Mouse (Mus musculus): ENCODE measurements around the gene Dclk1. TPM values are rescaled to one million over a fixed set of nuclear protein-coding genes. Genes with fewer than 3 reads are reported as not detected.
A peak's percentile ranks its signal among the peaks of the same experiment; 100 is the strongest.

The Dclk1 gene
- total and polyA plus RNA-seq, 3 experiments: 1.2 to 5.6 (median 3.6) TPM

DNA sequence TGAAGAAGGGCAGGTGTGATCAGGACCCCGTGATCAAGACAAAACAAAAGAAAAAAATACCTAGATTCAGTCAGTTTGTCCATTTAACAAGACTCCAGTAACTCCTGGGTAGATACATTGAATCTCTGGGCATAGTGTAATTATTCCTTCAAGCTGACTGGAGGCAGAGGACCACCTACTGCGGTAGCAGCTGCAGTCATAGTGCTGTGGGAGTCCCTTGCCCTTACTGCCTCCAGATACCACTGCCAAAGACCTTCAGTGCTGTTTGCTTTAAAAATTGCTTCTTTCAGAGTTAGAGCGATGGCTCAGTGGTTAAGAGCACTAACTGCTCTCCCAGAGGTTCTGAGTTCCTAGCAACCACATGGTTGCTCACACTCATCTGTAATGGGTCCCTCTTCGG, 309.7 kb downstream of the Dclk1 start:
- no peak for TF ChIP-seq CTCF (IDR thresholded peaks at IDR 0.05)
- TF ChIP-seq EP300 (IDR thresholded peaks at IDR 0.05; ENCODE audit: insufficient read depth, low read depth, low read length): no peak
- no peak for TF ChIP-seq POLR2A (IDR thresholded peaks at IDR 0.05; ENCODE audit: insufficient read depth, low read depth, low read length)
- Histone ChIP-seq H3K4me1 (ENCODE audit: control insufficient read depth, insufficient read depth, low read length) (no peaks in the 10 kb centered on the region), H3K9ac (ENCODE audit: low read depth, low read length) (no peak overlapping the region), H3K27me3 (ENCODE audit: control insufficient read depth, insufficient read depth, low read length) (no peaks in the 10 kb centered on the region), H3K36me3 (ENCODE audit: control insufficient read depth, insufficient read depth, low read length) (no peaks in the 10 kb centered on the region), H3K27ac (no peak overlapping the region), H3K4me3 (no peak overlapping the region), H3K79me2 (replicated peaks; ENCODE audit: control insufficient read depth, insufficient read depth, low read length) (no peaks in the 10 kb centered on the region)
- intact Hi-C loops (cut with DNase I): no loop called here
- no peak for DNase-seq
- WGBS: 81% methylated on average over 4 of the region's 4 CpGs

DNA sequence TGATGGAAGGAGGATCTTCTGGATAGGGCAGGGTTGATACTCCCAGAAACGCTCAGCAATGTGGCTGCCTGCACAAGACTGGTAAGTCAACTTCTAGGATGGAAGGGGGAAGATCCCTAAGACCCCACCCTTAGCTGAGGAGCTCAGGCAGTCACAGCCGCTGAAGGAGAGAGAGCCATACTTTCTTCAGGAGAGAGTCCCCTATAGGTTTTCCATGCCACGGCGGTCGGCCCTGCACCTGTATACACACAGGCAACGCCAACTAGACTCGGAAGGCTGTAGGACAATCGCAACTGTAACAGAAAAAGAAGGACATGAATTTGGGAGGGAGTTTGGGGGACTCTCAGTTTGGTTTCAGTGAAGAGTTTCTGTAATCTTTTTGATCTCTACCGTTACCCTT, 310.9 kb downstream of the Dclk1 start:
- Histone ChIP-seq H3K4me3 (no peak overlapping the region), H3K27me3 (ENCODE audit: control insufficient read depth, insufficient read depth, low read length) (no peaks in the 10 kb centered on the region), H3K79me2 (replicated peaks; ENCODE audit: control insufficient read depth, insufficient read depth, low read length) (no peaks in the 10 kb centered on the region), H3K36me3 (ENCODE audit: control insufficient read depth, insufficient read depth, low read length) (no peaks in the 10 kb centered on the region), H3K27ac (no peak overlapping the region), H3K4me1 (ENCODE audit: control insufficient read depth, insufficient read depth, low read length) (no peaks in the 10 kb centered on the region), H3K9ac (ENCODE audit: low read depth, low read length) (no peak overlapping the region)
- TF ChIP-seq EP300 (IDR thresholded peaks at IDR 0.05; ENCODE audit: insufficient read depth, low read depth, low read length) (no peak), CTCF (IDR thresholded peaks at IDR 0.05) (no peak), POLR2A (IDR thresholded peaks at IDR 0.05; ENCODE audit: insufficient read depth, low read depth, low read length) (no peak)
- WGBS: 90% methylated on average over 9 of the region's 9 CpGs
- DNase-seq: no peak
- intact Hi-C loops (cut with DNase I): no loop called here

DNA sequence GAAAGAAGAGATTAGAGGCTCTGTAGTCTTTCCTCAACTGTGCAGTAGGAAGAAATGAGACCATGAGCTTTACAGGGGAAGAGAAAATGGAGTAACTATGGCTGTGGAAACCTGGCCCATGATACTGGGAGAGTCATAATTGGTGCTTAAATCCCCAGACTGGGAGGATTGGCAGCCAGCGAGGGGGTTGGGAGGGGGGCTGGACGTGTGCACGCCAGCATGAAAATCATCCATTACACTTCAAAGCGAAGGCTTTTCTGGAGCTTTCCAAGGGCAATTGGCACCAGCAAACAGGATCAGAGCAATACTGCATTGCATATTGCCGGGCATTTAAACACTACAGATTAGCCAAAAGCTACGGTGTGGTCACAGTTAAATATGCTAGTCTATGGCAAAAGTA, 313.7 kb downstream of the Dclk1 start:
- TF ChIP-seq EP300 (IDR thresholded peaks at IDR 0.05; ENCODE audit: insufficient read depth, low read depth, low read length) (no peak), CTCF (IDR thresholded peaks at IDR 0.05) (no peak)
- WGBS: 93% methylated on average over 6 of the region's 6 CpGs
- intact Hi-C loops (cut with DNase I): no loop called here

DNA sequence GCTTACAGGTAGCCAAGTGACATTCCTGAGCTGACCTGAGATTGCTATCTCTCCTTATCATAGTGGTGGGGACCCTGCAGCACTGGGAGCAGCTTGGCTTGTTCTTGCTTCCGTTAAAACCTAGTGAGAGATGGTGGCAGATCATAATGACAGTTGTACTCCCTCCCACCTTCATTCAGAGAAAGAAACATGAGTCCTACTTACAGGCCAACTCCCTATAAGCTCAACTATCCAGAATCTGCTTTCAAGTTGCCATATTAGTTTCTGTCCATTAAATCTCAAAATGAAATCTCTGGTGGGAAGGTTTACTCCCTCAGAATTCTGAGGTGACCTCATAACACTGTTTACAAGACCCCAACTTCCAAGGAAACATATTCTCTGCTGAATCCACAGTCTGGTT, 316.4 kb downstream of the Dclk1 start:
- Histone ChIP-seq H3K4me1 (ENCODE audit: control insufficient read depth, insufficient read depth, low read length) (no peaks in the 10 kb centered on the region), H3K4me3 (no peak overlapping the region), H3K79me2 (replicated peaks; ENCODE audit: control insufficient read depth, insufficient read depth, low read length) (no peaks in the 10 kb centered on the region), H3K27me3 (ENCODE audit: control insufficient read depth, insufficient read depth, low read length) (no peaks in the 10 kb centered on the region), H3K9ac (ENCODE audit: low read depth, low read length) (no peak overlapping the region), H3K36me3 (ENCODE audit: control insufficient read depth, insufficient read depth, low read length) (no peaks in the 10 kb centered on the region), H3K27ac (no peak overlapping the region)
- TF ChIP-seq CTCF (IDR thresholded peaks at IDR 0.05) (no peak), POLR2A (IDR thresholded peaks at IDR 0.05; ENCODE audit: insufficient read depth, low read depth, low read length) (no peak), EP300 (IDR thresholded peaks at IDR 0.05; ENCODE audit: insufficient read depth, low read depth, low read length) (no peak)
- 76% methylated on average over 1 of the region's 1 CpGs for WGBS
- DNase-seq: no peak
- intact Hi-C loops (cut with DNase I): no loop called here

More for the DNA sequence above, 313.7 kb downstream of the Dclk1 start:
- DNase-seq: no peak
- H3K27me3 ChIP-seq (ENCODE audit: control insufficient read depth, insufficient read depth, low read length): no peaks in the 10 kb centered on the region
- no peaks in the 10 kb centered on the region for H3K36me3 ChIP-seq (ENCODE audit: control insufficient read depth, insufficient read depth, low read length)
- no peak overlapping the region for H3K4me3 ChIP-seq
- H3K4me1 ChIP-seq (ENCODE audit: control insufficient read depth, insufficient read depth, low read length): no peaks in the 10 kb centered on the region
- H3K27ac ChIP-seq: no peak overlapping the region
- no peaks in the 10 kb centered on the region for H3K79me2 ChIP-seq (replicated peaks; ENCODE audit: control insufficient read depth, insufficient read depth, low read length)
- no peak overlapping the region for H3K9ac ChIP-seq (ENCODE audit: low read depth, low read length)

DNA sequence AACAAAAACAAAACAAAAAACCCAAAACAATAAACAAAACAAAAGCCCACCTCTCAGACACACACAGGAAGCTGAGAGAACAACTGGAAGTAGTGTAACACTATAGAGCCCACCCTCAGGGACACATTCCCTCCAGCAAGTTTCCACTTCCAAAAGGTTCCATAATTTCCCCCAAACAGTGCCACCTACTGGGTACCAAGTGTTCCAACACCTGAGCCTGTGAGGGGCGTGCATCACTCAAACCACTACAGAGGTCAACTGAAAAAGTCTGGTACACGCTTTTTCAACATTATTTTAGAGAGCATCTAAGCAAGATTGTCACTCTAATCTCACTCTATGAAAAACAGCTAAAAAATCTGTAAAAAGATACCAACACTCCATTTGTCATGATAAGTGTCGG, 325.3 kb downstream of the Dclk1 start:
- TF ChIP-seq CTCF (IDR thresholded peaks at IDR 0.05): peak; percentile 42
- TF ChIP-seq POLR2A (IDR thresholded peaks at IDR 0.05; ENCODE audit: insufficient read depth, low read depth, low read length): no peak
- no peak for TF ChIP-seq EP300 (IDR thresholded peaks at IDR 0.05; ENCODE audit: insufficient read depth, low read depth, low read length)
- WGBS: 89% methylated on average over 3 of the region's 3 CpGs
- intact Hi-C loops (cut with DNase I): no loop called here

DNA sequence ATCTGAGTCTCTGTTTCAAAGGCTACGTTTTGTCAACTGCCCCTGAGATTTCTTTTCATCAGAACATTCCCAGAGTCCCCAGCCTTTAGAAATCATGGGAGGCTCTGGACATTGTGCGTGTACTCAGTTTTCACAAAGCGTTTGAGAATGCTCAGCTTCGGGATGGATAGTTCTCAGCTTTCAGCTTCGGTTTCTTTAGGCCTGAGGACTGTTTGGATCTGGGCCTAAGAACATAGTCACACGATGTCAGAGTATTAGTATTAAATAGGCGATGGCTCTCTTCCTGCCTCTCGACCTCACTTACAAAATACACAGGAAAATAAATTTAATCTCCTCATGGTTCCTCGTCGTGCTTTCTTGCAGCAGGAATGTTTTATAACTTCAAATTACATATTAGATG, 327.4 kb downstream of the Dclk1 start:
- Histone ChIP-seq H3K27ac (no peak overlapping the region), H3K9ac (ENCODE audit: low read depth, low read length) (no peak overlapping the region), H3K79me2 (replicated peaks; ENCODE audit: control insufficient read depth, insufficient read depth, low read length) (no peaks in the 10 kb centered on the region), H3K36me3 (ENCODE audit: control insufficient read depth, insufficient read depth, low read length) (no peaks in the 10 kb centered on the region), H3K27me3 (ENCODE audit: control insufficient read depth, insufficient read depth, low read length) (no peaks in the 10 kb centered on the region), H3K4me3 (no peak overlapping the region), H3K4me1 (ENCODE audit: control insufficient read depth, insufficient read depth, low read length) (no peaks in the 10 kb centered on the region; the same call in 1 of the 2 replicates)
- intact Hi-C loops (cut with DNase I): no loop called here
- TF ChIP-seq CTCF (IDR thresholded peaks at IDR 0.05) (no peak), EP300 (IDR thresholded peaks at IDR 0.05; ENCODE audit: insufficient read depth, low read depth, low read length) (no peak), POLR2A (IDR thresholded peaks at IDR 0.05; ENCODE audit: insufficient read depth, low read depth, low read length) (no peak)
- no peak for DNase-seq
- WGBS: 52% methylated on average over 10 of the region's 10 CpGs

More for the DNA sequence above, 325.3 kb downstream of the Dclk1 start:
- Histone ChIP-seq H3K4me1 (ENCODE audit: control insufficient read depth, insufficient read depth, low read length) (no peaks in the 10 kb centered on the region; the same call in 1 of the 2 replicates), H3K4me3 (no peak overlapping the region), H3K27me3 (ENCODE audit: control insufficient read depth, insufficient read depth, low read length) (no peaks in the 10 kb centered on the region), H3K36me3 (ENCODE audit: control insufficient read depth, insufficient read depth, low read length) (no peaks in the 10 kb centered on the region), H3K79me2 (replicated peaks; ENCODE audit: control insufficient read depth, insufficient read depth, low read length) (no peaks in the 10 kb centered on the region), H3K27ac (no peak overlapping the region), H3K9ac (ENCODE audit: low read depth, low read length) (no peak overlapping the region)
- DNase-seq: no peak

Data from heart, adult 2 months (tissue).